Mouse (Mus musculus) left cerebral cortex, postnatal 14 days (tissue): ENCODE results near the gene Romo1. TPM values are rescaled to one million over a fixed set of nuclear protein-coding genes. Genes with fewer than 3 reads are reported as not detected.
"Not testable (repeated sequence)": the region's sequence is repeated elsewhere in the genome, so short reads cannot be mapped to it uniquely, and the experiment has no call there.

Experiments used
- DNase-seq, 2 experiments: peaks; one replicate each; pipeline ENCODE4 v3.0.0; 2021 to 2022; ENCODE audit warnings: low spot score in 2 of 2, mixed read lengths in 1 of 2
- intact Hi-C: fragments of 180-260 bp; cut with DNase I; formaldehyde crosslinking; loops from one replicate; pipeline ENCODE4 v1.15.1; 2025
- total RNA-seq, 2 experiments: library from RNA; stranded (reverse); gene quantifications; 2 replicates each; pipeline ENCODE4 v1.2.3; 2021

Romo1 gene
- total RNA-seq, 2 experiments from 2014 or later = 183 to 205 TPM

DNA sequence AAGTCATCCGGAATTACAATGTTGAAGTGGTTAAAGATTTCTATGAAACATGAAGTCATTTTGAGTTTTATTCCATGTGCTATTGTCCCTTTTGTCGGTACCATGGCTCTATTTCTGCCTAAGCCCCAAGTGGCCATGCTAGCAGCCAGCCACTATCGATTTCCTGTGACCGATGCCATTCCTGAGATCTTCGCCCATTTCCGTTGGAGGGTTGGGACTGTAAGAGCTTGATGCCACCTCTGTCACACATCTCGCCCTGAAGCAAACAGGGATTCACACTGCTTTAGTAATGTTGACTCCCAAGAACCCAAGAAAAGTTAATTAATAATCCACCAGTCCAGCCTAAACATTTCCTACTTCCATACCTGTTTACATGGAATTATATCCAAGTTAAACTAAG lies 33.8 kb downstream of the Romo1 start:
- DNase-seq = no peak
- intact Hi-C loops = no loop called here

DNA sequence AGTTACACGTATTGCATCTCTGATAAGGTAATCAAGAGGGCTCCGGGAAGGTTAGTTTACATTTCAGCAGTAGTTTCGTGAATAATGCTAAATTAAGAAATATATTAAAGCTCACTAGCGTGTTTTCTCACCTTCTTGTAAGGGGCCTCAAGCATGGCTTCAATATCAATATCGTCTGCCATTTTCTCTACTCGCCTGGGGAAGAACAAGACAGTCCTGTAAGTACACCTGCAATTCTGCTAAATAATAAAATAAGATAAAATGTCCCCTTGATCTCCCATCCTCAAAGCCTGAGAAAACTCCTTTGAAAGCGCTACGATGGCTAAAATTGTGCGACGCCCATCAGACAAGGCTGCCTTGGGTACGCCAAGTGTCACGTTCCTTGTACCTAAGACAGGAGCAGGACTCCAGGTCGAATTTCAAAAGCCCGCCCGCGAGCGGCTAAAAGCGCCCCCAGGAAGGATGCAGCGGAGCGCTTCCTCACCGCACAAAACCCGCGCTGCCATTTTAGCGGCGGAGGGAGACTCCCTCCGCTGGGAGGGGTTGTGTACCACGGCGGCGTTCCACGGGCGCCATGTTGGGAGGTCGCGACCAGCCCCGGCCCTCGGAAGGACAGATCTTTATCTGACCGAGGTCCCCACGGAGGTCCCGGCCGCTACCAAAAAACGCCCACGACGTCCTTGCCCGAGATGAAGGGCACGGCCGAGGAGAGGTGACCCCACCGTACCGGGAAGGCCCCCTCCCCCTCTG lies 35.4 kb downstream of the Romo1 start:
- intact Hi-C loops = no loop called here
- peak; percentile 77 to 79 for DNase-seq

DNA sequence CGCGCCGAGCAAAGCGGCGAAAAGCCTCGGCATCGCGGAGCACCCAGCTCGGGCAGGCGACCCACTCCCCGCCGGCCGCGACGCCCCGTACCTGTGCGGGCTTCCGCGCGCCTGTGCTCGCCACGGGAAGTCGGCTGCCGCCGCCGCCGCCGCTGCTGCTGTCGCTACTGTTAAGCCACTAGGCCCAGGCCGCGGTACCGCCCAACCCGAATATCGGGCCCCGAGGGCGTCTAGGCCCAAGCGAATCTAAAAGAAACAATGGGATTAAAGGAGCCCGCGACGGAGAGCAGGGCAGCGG lies 35.9 kb downstream of the Romo1 start:
- intact Hi-C loops = loop anchor here (5.0 kb wide), 1 partner anchor 98 kb away; no protein-coding TSS in a partner anchor
- DNase-seq = no peak

DNA sequence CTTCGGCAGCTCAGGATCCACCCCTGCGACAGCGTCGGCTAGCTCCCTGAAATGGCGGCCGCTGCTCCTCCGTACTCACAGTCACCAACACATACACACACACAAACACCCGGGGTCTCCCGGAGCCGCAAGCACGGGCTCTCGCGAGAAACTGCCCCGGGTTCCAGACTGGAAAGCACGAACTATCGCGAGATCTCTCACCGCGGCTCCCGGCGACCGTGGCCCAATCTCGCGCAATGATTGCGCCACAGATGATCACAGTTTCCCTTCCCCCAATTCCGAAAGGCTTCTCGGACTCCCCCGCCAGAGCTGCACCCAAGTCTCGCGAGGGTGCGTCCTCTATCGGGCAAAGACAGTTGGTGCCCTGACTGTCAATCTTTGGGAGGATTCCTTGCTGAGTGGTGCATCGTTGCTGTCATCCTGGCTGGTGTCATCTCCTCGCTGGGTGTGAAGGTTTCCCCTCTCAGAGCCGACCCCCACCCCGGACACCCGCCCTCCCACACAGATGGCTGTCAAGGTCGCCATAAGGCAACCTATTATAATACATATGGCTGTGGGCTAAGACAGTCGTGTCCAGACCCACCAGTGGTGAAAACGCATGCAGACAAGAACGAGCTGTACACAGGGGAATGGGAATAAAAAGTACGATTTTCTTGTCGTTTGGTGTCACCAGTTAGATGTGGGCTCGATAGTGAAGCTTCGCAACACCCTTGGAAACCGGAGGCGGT lies 36.4 kb downstream of the Romo1 start, which contains the start of gene Rbm39:
Gene Rbm39 (minus strand): TSS at position 145 of the 728 bp plus-strand sequence.
- intact Hi-C loops = loop anchor here (5.0 kb wide), 1 partner anchor 97 kb away; no protein-coding TSS in a partner anchor
- DNase-seq = peak; percentile 100

DNA sequence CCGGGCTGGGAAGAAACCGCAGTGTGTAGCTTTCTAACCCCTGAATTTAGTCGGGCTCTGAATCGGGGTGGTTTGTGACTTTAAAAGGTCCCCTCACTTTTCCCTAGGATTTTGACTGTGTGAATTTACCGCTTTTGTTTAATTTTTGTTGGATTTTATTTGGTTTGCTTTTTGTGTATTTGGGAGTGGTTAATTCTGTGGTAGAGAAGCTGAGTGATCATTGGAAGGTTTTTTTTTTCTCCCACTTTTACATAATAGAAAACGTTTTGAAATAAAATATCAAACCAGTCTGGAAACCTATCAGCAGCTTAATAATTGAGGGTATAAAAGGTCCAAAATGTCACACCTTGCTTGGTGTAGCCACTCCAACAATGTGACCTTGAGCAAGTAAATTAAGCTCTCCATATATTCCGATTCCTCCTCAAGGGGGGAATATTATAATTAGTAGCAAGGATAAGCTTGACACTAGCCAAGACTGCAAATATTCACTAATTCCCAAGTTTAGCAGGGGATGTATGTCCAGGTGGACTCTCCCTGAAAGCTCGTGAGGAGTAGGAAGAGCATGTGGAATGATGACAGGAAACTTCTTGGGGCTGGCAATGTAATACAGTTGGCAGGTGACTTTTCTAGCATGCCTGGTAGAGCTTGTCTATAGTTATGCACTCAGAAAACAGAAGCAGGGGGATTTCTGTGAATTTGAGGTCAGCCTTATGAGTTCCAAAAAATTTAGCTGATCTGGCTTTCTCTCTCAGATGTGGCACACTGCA lies 37.2 kb downstream of the Romo1 start:
- intact Hi-C loops = loop anchor here (5.0 kb wide), 1 partner anchor 96 kb away; no protein-coding TSS in a partner anchor
- DNase-seq = peak in 1 of 2 experiments; percentile 36

DNA sequence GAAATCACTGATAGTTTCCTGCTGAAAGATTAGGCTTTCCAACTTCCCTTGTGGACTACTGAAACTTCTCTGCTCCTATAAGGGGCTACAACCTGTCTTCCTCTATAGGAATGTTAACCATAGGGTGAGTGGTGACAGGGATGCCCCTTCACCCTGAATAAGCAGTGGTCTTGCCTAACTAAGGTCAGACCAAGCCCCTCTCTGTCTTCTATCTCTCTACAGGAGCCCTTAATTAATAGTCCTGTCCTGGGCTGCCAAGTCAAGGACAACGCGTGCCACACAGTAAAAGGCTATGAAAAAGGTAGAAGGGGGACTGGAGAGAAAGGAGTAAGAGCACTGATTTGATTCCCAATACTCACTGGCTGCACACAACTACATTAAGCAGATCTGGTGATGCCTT lies 37.8 kb downstream of the Romo1 start:
- intact Hi-C loops = loop anchor here (5.0 kb wide), 1 partner anchor 96 kb away; no protein-coding TSS in a partner anchor
- DNase-seq = no peak

DNA sequence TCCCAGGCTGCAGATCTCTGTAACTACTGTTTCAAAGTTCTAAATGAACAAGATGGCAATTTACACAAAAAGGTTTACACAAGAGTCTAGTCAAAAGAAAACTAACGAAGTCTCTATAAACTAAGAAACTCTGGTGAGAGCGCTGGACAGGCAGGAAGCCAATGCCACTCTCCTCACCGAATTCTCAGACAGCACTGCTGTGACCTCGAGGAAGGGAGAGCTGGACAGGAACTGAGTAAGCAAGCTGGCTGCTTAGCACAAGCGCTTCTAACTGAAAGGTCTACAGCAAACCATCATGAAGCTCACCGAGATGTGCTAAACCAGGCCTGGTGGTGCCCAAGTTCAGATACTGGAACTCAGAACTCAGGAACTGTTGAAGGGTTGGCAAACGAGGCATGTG lies 45.4 kb downstream of the Romo1 start:
- DNase-seq, intact Hi-C loops: not testable (repeated sequence)

DNA sequence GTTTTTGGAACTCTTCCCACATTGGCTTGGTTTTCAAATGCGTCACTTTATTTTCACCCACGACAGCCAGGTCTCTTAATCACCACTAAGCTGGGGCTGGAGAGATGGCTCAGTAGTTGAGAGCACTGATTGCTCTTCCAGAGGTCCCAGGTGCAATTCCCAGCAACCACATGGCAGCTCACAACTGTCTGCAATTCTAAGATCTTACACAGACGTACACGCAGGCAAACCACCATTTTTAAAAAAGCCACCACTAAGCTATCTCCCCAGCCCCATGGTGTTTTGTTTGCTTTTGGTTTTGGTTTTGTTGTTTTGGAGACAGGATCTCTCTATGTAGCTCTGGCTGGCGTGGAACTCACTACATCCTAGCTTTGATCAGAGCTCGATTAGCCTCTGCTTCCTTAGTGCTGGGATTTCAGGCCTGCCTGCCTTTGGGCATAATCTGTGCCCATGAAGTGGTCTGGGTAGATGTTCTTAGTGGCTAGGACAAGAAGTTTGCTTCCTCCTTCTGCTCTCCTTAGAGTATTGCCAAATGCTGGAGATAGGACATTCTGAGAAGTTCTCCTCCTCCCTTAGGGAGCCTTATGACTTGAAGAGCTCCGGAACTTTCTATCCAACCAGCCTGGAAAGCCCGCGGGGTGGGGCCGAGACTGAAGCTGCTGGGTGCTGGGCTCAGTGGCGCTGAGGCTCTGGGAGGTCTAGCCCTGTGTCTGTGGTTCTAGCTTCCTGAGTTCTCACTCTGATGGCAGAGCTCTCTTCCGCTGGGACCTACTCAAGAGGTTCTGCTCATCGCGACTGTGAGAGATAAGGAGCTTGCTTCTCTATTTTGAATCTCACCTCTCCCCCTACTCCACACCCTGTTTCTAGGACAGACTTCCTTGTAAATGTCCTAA lies 46.4 kb downstream of the Romo1 start:
- intact Hi-C loops = no loop called here

DNA sequence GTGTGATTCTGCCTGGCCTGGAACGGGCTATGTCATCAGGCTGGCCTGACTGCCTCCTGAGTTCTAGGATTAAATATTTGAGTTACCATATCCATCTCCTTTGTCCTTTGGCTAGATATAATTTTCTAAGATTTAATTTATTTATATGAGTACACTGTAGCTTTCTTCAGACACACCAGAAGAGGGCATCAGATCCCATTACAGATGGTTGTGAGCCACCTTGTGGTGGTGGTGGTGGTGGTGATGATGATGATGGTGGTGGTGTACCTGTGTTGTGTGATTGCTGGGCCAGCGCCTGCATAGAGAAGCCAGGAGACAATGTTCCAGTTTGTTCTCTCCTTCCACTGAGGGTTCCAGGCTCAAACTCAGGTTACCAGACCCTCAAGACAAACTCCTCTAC lies 47.7 kb downstream of the Romo1 start:
- intact Hi-C loops = no loop called here
- DNase-seq = no peak

More for the DNA sequence above, 46.4 kb downstream of the Romo1 start:
- no peak for DNase-seq

DNA sequence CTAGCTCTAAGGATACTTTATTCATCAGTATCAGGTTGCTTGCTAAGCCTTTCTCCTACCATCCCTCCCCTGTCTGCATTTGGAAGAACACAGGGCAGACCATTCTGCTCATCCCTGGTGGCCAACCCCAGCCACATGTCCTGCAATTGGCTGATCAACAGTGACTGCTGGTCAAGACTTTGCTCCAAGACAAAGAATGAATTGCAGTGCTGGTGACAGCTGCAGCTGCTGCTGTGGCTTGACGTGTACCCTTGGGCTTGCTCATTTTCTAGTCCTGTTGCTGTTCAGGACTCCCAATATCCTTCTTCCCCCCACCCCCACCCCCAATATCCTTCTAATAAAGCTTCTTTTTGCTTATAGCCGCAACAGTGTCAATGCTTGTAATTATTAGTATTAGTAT lies 48.2 kb downstream of the Romo1 start:
- intact Hi-C loops = no loop called here
- no peak for DNase-seq

DNA sequence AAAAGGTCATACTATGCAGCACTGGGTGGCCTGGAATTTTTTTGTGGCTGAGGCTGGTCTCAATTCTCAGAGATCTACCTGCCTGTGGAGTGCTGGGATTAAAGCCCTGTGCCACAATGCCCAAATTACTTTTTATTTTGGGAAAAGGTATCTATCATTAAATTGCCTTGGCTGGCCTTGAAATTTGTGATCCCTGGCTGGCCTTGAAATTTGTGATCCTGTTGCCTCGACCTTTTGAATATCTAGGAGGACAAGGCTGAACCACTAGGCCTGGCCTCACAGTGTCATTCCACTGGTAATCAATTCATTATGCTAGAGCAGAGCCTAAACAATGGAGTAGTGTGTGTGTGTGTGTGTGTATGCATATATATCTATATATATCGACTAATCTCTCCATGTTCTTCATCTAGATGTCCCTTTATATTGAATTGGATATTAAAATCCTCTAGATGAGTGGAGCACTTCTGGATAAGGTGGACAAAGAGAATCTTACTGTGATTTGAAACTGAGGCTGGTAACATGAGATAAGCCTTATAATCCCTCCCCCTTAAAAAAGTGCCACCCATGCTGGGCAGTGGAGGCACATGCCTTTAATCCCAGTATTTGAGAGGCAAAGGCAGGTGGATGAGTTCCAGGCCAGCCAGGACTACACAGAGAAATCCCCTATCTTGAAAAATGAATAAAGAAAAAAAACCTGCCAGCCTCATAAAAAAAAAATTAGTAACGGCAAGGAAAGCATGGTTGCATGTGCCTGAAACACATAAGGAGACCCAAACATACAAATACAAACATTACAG lies 49.4 kb downstream of the Romo1 start:
- intact Hi-C loops = no loop called here
- no peak for DNase-seq

DNA sequence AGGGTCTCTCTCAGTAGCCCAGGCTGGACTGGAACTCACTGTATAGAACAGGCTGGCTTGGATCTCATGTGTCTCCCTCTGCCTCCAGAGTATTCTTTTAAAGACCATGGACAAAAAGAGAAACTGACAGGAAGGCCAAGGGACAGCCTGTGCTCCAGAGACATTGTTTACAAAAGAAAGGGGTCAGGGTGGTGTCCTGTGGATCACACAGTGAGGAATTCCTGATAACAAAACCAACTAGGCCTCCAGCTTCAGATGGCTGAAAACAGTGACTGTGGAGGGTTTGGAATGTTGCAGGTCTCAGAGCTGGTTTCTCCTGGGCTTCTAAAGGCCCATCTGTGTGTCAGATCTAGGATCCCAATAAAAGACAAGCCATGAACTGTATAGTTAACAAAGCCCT lies 50.7 kb downstream of the Romo1 start:
- intact Hi-C loops = no loop called here
- no peak for DNase-seq

Other genes with a start within 250 kb of the Romo1 start
- gene Uqcc1, start 213.7 kb upstream of the Romo1 start, total RNA-seq = 10 to 100 TPM; 45.8 to 50.2 TPM
- gene Gm15557, start 203.3 kb upstream of the Romo1 start, total RNA-seq = not detected
- gene Gdf5, start 198.7 kb upstream of the Romo1 start, total RNA-seq = under 1 TPM; 0.29 to 0.55 TPM
- 10 to 100 TPM; 15.1 to 16.3 TPM for gene Cep250, start 187.6 kb upstream of the Romo1 start, total RNA-seq
- 1 to 10 TPM in 1 of 2 experiments, under 1 TPM in 1; 0.88 to 1.3 TPM for gene 6430550D23Rik, start 136.1 kb upstream of the Romo1 start, total RNA-seq
- gene Ergic3, start 136.0 kb upstream of the Romo1 start, total RNA-seq = 100 to 1,000 TPM; 180 to 200 TPM
- gene Fer1l4, start 91.1 kb upstream of the Romo1 start, total RNA-seq = not detected
- gene Spag4, start 78.9 kb upstream of the Romo1 start, total RNA-seq = 1 to 10 TPM; 4.7 to 6.9 TPM
- 10 to 100 TPM; 24.0 to 26.0 TPM for gene Cpne1, start 32.1 kb upstream of the Romo1 start, total RNA-seq
- 10 to 100 TPM; 25.5 to 30.2 TPM for gene Rbm12, start 32.1 kb upstream of the Romo1 start, total RNA-seq
- gene Gm28036, start 16.9 kb upstream of the Romo1 start, total RNA-seq = 10 to 100 TPM; 19.6 to 26.7 TPM
- 10 to 100 TPM; 35.3 to 37.1 TPM for gene Nfs1, start 147 bp downstream of the Romo1 start, total RNA-seq
- gene Rbm39, start 36.2 kb downstream of the Romo1 start, total RNA-seq = 100 to 1,000 TPM; 259 to 277 TPM
- gene Phf20, start 52.4 kb downstream of the Romo1 start, total RNA-seq = 10 to 100 TPM; 50.7 to 65.0 TPM
- gene Cnbd2, start 168.3 kb downstream of the Romo1 start, total RNA-seq = 1 to 10 TPM; 3.3 to 5.5 TPM
- gene Scand1, start 168.7 kb downstream of the Romo1 start, total RNA-seq = 100 to 1,000 TPM in 1 of 2 experiments, 10 to 100 TPM in 1; 87.8 to 113 TPM